Mouse (Mus musculus) effector memory CD4-positive, alpha-beta T cell, adult 5 months (primary cell): ENCODE data around the gene Rpap2. TPM values are rescaled to one million over a fixed set of nuclear protein-coding genes. Genes with fewer than 3 reads are reported as not detected.

ENCODE experiments used
- polyA plus RNA-seq: library from polyadenylated mRNA; unstranded; fragments of 100-300 nt; shearing (Covaris generic); gene quantifications from one replicate; pipeline ENCODE4 v1.2.1, GENCODE M21; 2017

Gene Rpap2
- polyA plus RNA-seq: 19.2 TPM

GRCm38 (mm10) chr5:107597301-107598077 is at the start of gene Rpap2, which contains the start of gene Glmn:
Gene Rpap2, plus strand, starts transcription at chr5:107597373.
Gene Glmn, minus strand, starts transcription at chr5:107597888.

Other genes with a start within 250 kb of the Rpap2 start
- 0.49 TPM for gene Ephx4, start 194.6 kb upstream of the Rpap2 start, polyA plus RNA-seq
- gene Lpcat2b, start 165.8 kb upstream of the Rpap2 start, polyA plus RNA-seq: not detected
- 7.4 TPM for gene Btbd8, start 159.4 kb upstream of the Rpap2 start, polyA plus RNA-seq
- gene Gm42669, start 89.8 kb upstream of the Rpap2 start, polyA plus RNA-seq: 0.32 TPM
- 0.09 TPM for gene 1700028K03Rik, start 62.7 kb upstream of the Rpap2 start, polyA plus RNA-seq
- gene Glmn, start 515 bp downstream of the Rpap2 start, polyA plus RNA-seq: 15.2 TPM
- 30.0 TPM for gene Gfi1, start 128.7 kb downstream of the Rpap2 start, polyA plus RNA-seq
- not detected for gene Ube2d2b, start 232.7 kb downstream of the Rpap2 start, polyA plus RNA-seq